Mouse (Mus musculus) hindbrain, embryonic 16.5 days (tissue): ENCODE data around the gene Tmem151a. TPM values are rescaled to one million over a fixed set of nuclear protein-coding genes. Genes with fewer than 3 reads are reported as not detected.
A peak's percentile ranks its signal among the peaks of the same experiment; 100 is the strongest.
"Not testable (repeated sequence)": the region's sequence is repeated elsewhere in the genome, so short reads cannot be mapped to it uniquely, and the experiment has no call there.

ENCODE experiments used
- ATAC-seq: fragments of 200-750 bp; cut with Nextera tagmentation; 2 replicates; pipeline ENCODE4 v1.8.0; 2017; ENCODE audit warnings: moderate TSS enrichment, moderate library complexity
- H3K27ac ChIP-seq: fragments of 300-500 bp; sonication (generic); 2 replicates; pipeline ENCODE4 v1.5.1; 2014; ENCODE audit warnings: low read depth, mild to moderate bottlenecking, control low read depth, low read length, moderate library complexity
- H3K27me3 ChIP-seq: fragments of 300-500 bp; sonication (generic); replicated peaks from 2 replicates; pipeline ENCODE4 v1.6.1; 2014; ENCODE audit warnings: low read length; ENCODE audit not compliant: control insufficient read depth, insufficient read depth
- H3K36me3 ChIP-seq: fragments of 300-500 bp; sonication (generic); 2 replicates; pipeline ENCODE4 v1.6.1; 2014; ENCODE audit warnings: mild to moderate bottlenecking, low read length, moderate library complexity, mixed read lengths; ENCODE audit not compliant: control insufficient read depth, insufficient read depth
- H3K4me1 ChIP-seq: fragments of 300-500 bp; sonication (generic); 2 replicates; pipeline ENCODE4 v1.6.1; 2014; ENCODE audit warnings: low read depth, low read length; ENCODE audit not compliant: control insufficient read depth, insufficient read depth
- H3K4me2 ChIP-seq: fragments of 300-500 bp; sonication (generic); 2 replicates; pipeline ENCODE4 v1.6.1; 2014; ENCODE audit warnings: mild to moderate bottlenecking, low read length, control low read depth, moderate library complexity
- H3K4me3 ChIP-seq: fragments of 300-500 bp; sonication (generic); 2 replicates; pipeline ENCODE4 v1.5.1; 2014; ENCODE audit warnings: mild to moderate bottlenecking, low read length, control low read depth, moderate library complexity
- H3K9ac ChIP-seq: fragments of 300-500 bp; sonication (generic); 2 replicates; pipeline ENCODE4 v1.6.1; 2014; ENCODE audit warnings: low read depth, mild to moderate bottlenecking, control low read depth, low read length, moderate library complexity
- H3K9me3 ChIP-seq: fragments of 300-500 bp; sonication (generic); 2 replicates; pipeline ENCODE4 v1.6.1; 2014; ENCODE audit warnings: mild to moderate bottlenecking, low read length, moderate library complexity; ENCODE audit not compliant: control insufficient read depth
- WGBS: fragments of 180-500 bp; shearing (Covaris S2); extraction: QIAGEN DNeasy Blood & Tissue Kit; methylation state at CpG from one replicate; pipeline ENCODE4 v1.1.7; 2014; 5-methylcytosine and 5-hydroxymethylcytosine counted together
- polyA plus RNA-seq: library from polyadenylated mRNA; unstranded; fragments of >200 nt; fragmentation: Nextera tagmentation; extraction: Ambion mirVana; gene quantifications from 2 replicates; pipeline ENCODE4 v1.2.1, GENCODE M21; 2015

Tmem151a gene
- polyA plus RNA-seq, 1 experiment from 2014 or later, result 49.0 TPM

- Histone ChIP-seq H3K27me3 (no peaks in the 10 kb centered on the region), H3K4me2 (peak overlapping the region; percentile 78), H3K27ac (peak overlapping the region; percentile 9; the same call in 1 of the 2 replicates), H3K36me3 (peaks cover 26% of the 10 kb centered on the region), H3K9ac (peak overlapping the region; percentile 92; the same call in 1 of the 2 replicates), H3K4me1 (peaks cover 49% of the 10 kb centered on the region), H3K4me3 (peak overlapping the region; percentile 73), H3K9me3 (no peaks in the 10 kb centered on the region)
- ATAC-seq, result no peak
- 7% methylated on average over 8 of the region's 9 CpGs for WGBS
Observed at GRCm38 (mm10) chr19:5095887-5096474, 10.7 kb upstream of the Tmem151a start.

- Histone ChIP-seq H3K36me3 (peaks cover 24% of the 10 kb centered on the region), H3K4me1 (peaks cover 49% of the 10 kb centered on the region), H3K4me2 (peak overlapping the region; percentile 78), H3K27me3 (no peaks in the 10 kb centered on the region), H3K9ac (peak overlapping the region; percentile 59), H3K4me3 (peak overlapping the region; percentile 33), H3K27ac (peak overlapping the region; percentile 80), H3K9me3 (no peaks in the 10 kb centered on the region)
- no peak for ATAC-seq
- 21% methylated on average over 11 of the region's 11 CpGs for WGBS
Observed at GRCm38 (mm10) chr19:5094746-5095417, 9.6 kb upstream of the Tmem151a start.

GRCm38 (mm10) chr19:5094243-5094632, 8.9 kb upstream of the Tmem151a start:
- Histone ChIP-seq H3K9me3 (no peaks in the 10 kb centered on the region), H3K4me1 (peaks cover 48% of the 10 kb centered on the region), H3K36me3 (peaks cover 27% of the 10 kb centered on the region), H3K27me3 (no peaks in the 10 kb centered on the region), H3K4me2 (peak overlapping the region; percentile 78), H3K9ac (peak overlapping the region; percentile 59), H3K4me3 (peak overlapping the region; percentile 33), H3K27ac (peak overlapping the region; percentile 80)
- WGBS, result under 1% methylated on average over 21 of the region's 21 CpGs
- peak; percentile 65 for ATAC-seq

- H3K4me3 ChIP-seq, result no peak overlapping the region
- peak overlapping the region; percentile 78 for H3K4me2 ChIP-seq
- H3K36me3 ChIP-seq, result peaks cover 27% of the 10 kb centered on the region
- no peaks in the 10 kb centered on the region for H3K27me3 ChIP-seq
- peak overlapping the region; percentile 80; the same call in 1 of the 2 replicates for H3K27ac ChIP-seq
- ATAC-seq, result no peak
- no peaks in the 10 kb centered on the region for H3K9me3 ChIP-seq
- WGBS, result 66% methylated on average over 12 of the region's 12 CpGs
- peak overlapping the region; percentile 1; the same call in 1 of the 2 replicates for H3K9ac ChIP-seq
- peaks cover 46% of the 10 kb centered on the region for H3K4me1 ChIP-seq
Observed at GRCm38 (mm10) chr19:5093481-5094242, 8.3 kb upstream of the Tmem151a start.

GRCm38 (mm10) chr19:5092083-5092482, 6.8 kb upstream of the Tmem151a start:
- no peak overlapping the region for H3K27ac ChIP-seq
- peaks cover 50% of the 10 kb centered on the region for H3K4me1 ChIP-seq

GRCm38 (mm10) chr19:5089324-5089723, 4.0 kb upstream of the Tmem151a start:
- H3K9me3 ChIP-seq, result no peaks in the 10 kb centered on the region
- peaks cover 27% of the 10 kb centered on the region for H3K36me3 ChIP-seq
- no peak for ATAC-seq
- 95% methylated on average over 4 of the region's 4 CpGs for WGBS
- H3K4me2 ChIP-seq, result peak overlapping the region; percentile 72
- H3K4me3 ChIP-seq, result peak overlapping the region; percentile 63
- peaks cover 26% of the 10 kb centered on the region for H3K4me1 ChIP-seq
- no peak overlapping the region for H3K27ac ChIP-seq
- peak overlapping the region; percentile 71 for H3K9ac ChIP-seq
- H3K27me3 ChIP-seq, result peaks cover 8% of the 10 kb centered on the region

More at GRCm38 (mm10) chr19:5092083-5092482, 6.8 kb upstream of the Tmem151a start:
- Histone ChIP-seq H3K4me3 (no peak overlapping the region), H3K9ac (no peak overlapping the region), H3K36me3 (peaks cover 27% of the 10 kb centered on the region), H3K27me3 (no peaks in the 10 kb centered on the region), H3K9me3 (no peaks in the 10 kb centered on the region), H3K4me2 (no peak overlapping the region)
- 87% methylated on average over 10 of the region's 10 CpGs for WGBS
- no peak for ATAC-seq

- peak within 1 kb of the TSS; percentile 86 for H3K27ac ChIP-seq
- H3K36me3 ChIP-seq, result peaks cover 22% of the 10 kb centered on the region
- H3K9me3 ChIP-seq, result no peaks in the 10 kb centered on the region
- H3K4me2 ChIP-seq, result peak within 1 kb of the TSS; percentile 77
- peak within 1 kb of the TSS; percentile 71 for H3K9ac ChIP-seq
- WGBS, result under 1% methylated on average over 56 of the region's 58 CpGs
- peaks cover 16% of the 10 kb centered on the region for H3K4me1 ChIP-seq
- H3K4me3 ChIP-seq, result peak within 1 kb of the TSS; percentile 63
- H3K27me3 ChIP-seq, result peaks cover 12% of the 10 kb centered on the region
- ATAC-seq, result peak; percentile 95
Observed at GRCm38 (mm10) chr19:5087884-5088728, 2.8 kb upstream of the Tmem151a start, which contains the start of gene Yif1a. Gene Yif1a, plus strand, starts transcription at chr19:5088538.

GRCm38 (mm10) chr19:5086533-5086932, 1.2 kb upstream of the Tmem151a start:
- H3K4me1 ChIP-seq, result peaks cover 16% of the 10 kb centered on the region
- H3K27me3 ChIP-seq, result peaks cover 28% of the 10 kb centered on the region
- H3K36me3 ChIP-seq, result peaks cover 14% of the 10 kb centered on the region; the same call in 1 of the 2 replicates
- ATAC-seq, H3K9me3 ChIP-seq, H3K9ac ChIP-seq, H3K27ac ChIP-seq, H3K4me2 ChIP-seq, H3K4me3 ChIP-seq: not testable (repeated sequence)
- WGBS, result 54% methylated on average over 4 of the region's 4 CpGs
